Mouse (Mus musculus) stomach, postnatal 0 days (tissue): ENCODE data around the gene Srr. TPM values are rescaled to one million over a fixed set of nuclear protein-coding genes. Genes with fewer than 3 reads are reported as not detected.

Experiments
- ATAC-seq: fragments of 200-750 bp; cut with Nextera tagmentation; 2 replicates; pipeline ENCODE4 v1.8.0; 2017; ENCODE audit not compliant: low FRiP score, low TSS enrichment
- DNase-seq: peaks from one replicate; pipeline ENCODE4 v3.0.0-alpha.2; 2016; ENCODE audit warnings: low spot score
- H3K27ac ChIP-seq: fragments of 300-500 bp; sonication (generic); replicated peaks from 2 replicates; pipeline ENCODE4 v1.5.1; 2014; ENCODE audit warnings: mild to moderate bottlenecking, control low read depth
- H3K27me3 ChIP-seq: fragments of 300-500 bp; sonication (generic); 2 replicates; pipeline ENCODE4 v1.6.1; 2014; ENCODE audit warnings: low read length; ENCODE audit not compliant: control insufficient read depth, insufficient read depth
- H3K36me3 ChIP-seq: fragments of 300-500 bp; sonication (generic); 2 replicates; pipeline ENCODE4 v1.6.1; 2014; ENCODE audit warnings: low read length, mixed read lengths; ENCODE audit not compliant: control insufficient read depth, insufficient read depth
- H3K4me1 ChIP-seq: fragments of 300-500 bp; sonication (generic); replicated peaks from 2 replicates; pipeline ENCODE4 v1.6.1; 2014; ENCODE audit warnings: antibody characterized with exemption; ENCODE audit not compliant: control insufficient read depth, insufficient read depth
- H3K4me2 ChIP-seq: fragments of 300-500 bp; sonication (generic); replicated peaks from 2 replicates; pipeline ENCODE4 v1.6.1; 2014; ENCODE audit warnings: low read depth, mild to moderate bottlenecking, control low read depth, moderate library complexity
- H3K4me3 ChIP-seq: fragments of 300-500 bp; sonication (generic); 2 replicates; pipeline ENCODE4 v1.5.1; 2014; ENCODE audit warnings: low read depth, low read length, control low read depth
- H3K9ac ChIP-seq: fragments of 300-500 bp; sonication (generic); 2 replicates; pipeline ENCODE4 v1.6.1; 2014; ENCODE audit warnings: mild to moderate bottlenecking, low read length, control low read depth, mixed read lengths
- H3K9me3 ChIP-seq: fragments of 300-500 bp; sonication (generic); 2 replicates; pipeline ENCODE4 v1.6.1; 2016; ENCODE audit warnings: low read length; ENCODE audit not compliant: control insufficient read depth
- CTCF ChIP-seq: IDR thresholded peaks from 2 replicates; pipeline ENCODE4 v1.5.1; 2016; ENCODE audit warnings: antibody characterized with exemption, low read depth, mild to moderate bottlenecking, moderate library complexity
- EP300 ChIP-seq: optimal IDR thresholded peaks from 2 replicates; pipeline ENCODE3; 2016; ENCODE audit warnings: antibody characterized with exemption
- WGBS: fragments of 180-500 bp; shearing (Covaris S2); extraction: QIAGEN DNeasy Blood & Tissue Kit; methylation state at CpG from one replicate; pipeline ENCODE4 v1.1.7; 2014; 5-methylcytosine and 5-hydroxymethylcytosine counted together
- polyA plus RNA-seq: library from polyadenylated mRNA; unstranded; fragments of >200 nt; fragmentation: Nextera tagmentation; extraction: Ambion mirVana; gene quantifications from 2 replicates; pipeline ENCODE4 v1.2.1, GENCODE M21; 2015

Gene Srr
- polyA plus RNA-seq, 1 experiment from 2014 or later, result 8.0 TPM

DNA sequence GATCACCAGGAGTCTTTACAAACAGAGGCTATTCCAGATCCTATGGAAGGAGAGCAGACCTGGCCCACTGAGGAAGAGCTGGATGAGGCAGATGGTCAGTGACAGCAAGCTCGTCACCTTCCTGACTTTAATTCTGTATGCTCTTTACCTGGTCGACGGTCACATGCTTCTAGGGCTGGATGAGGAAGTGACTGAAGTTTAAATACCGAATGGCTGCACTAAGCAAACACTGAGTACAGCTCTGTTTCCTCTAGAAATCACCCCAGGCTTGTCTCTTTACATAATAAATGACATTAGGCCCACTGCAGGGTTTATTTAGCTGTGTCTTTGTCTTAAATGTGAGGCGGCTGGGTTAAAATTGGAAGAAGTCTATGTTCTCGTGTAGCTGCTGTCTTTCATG lies 24.2 kb downstream of the Srr start:
- ATAC-seq, result peak; percentile 71
- no peak overlapping the region; the same call in 1 of the 2 replicates for H3K4me2 ChIP-seq
- no peak overlapping the region for H3K9ac ChIP-seq

DNA sequence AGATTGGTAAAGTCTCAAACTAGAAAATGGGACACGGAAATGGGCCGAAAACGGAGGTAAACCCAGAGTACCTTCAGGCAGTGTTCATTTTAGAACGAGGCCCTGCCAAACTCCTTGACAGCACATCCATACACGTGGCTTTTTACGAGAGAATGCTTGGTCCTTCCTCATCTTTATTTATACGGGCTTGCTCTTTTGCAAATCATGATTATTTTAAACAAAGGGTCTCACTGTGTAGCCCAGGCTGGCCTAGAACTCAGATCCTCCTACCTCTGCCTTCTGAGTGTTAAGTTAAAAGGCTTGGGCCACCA lies 27.3 kb downstream of the Srr start:
- ATAC-seq, result no peak
- peak overlapping the region; percentile 75 for H3K27ac ChIP-seq

More for the DNA sequence above, 24.2 kb downstream of the Srr start:
- DNase-seq, result peak; percentile 40
- H3K9me3 ChIP-seq, result no peaks in the 10 kb centered on the region
- H3K36me3 ChIP-seq, result peaks cover 18% of the 10 kb centered on the region
- H3K27me3 ChIP-seq, result no peaks in the 10 kb centered on the region
- H3K4me3 ChIP-seq, result no peak overlapping the region
- 47% methylated on average over 6 of the region's 6 CpGs for WGBS
- peak overlapping the region; percentile 77 for H3K27ac ChIP-seq
- no peak for TF ChIP-seq CTCF
- no peak for TF ChIP-seq EP300
- no peaks in the 10 kb centered on the region for H3K4me1 ChIP-seq

DNA sequence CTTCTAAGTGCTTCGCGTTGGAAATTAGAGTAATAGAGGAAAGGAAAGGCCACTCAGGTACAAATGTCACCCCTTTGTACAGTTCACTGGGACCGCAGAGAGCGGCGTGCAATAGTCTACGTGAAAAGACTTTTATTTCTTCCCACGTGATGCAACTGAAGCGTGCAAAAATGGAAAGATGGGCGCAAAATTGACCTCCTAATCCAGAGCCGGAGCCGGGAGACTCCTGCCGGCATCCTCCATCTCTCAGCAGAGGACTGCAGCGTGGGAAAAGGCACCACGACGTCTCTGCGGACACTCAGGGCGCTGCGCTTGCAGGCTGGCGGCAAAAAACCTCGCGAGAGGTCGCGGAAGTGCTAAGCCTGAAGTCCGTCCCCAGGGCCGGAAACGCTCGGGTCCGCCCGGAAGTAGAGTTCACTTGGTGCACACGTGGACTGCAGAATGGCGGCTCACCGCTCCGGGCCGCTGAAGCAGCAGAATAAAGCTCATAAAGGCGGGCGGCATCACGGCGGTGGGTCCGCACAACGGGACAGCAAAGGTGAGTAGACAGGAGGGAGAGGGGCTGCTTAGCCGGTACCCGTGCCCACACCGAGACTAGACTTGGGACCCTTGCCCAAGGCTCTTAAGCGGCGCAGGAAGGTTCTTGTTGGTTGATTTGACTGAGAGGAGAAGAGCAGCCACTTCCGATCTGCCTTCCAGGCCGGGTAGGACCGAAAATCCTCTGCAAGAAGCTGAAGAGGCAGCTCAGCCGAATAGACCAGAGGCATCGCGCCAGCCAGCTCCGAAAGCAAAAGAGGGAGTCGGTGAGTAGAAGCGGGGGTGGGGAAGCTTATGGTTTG lies 27.9 kb downstream of the Srr start, which contains the start of gene Tsr1:
Gene Tsr1 (plus strand): TSS at position 394 of the 839 bp plus-strand sequence.
- Histone ChIP-seq H3K27ac (peak within 1 kb of the TSS; percentile 89), H3K9me3 (no peaks in the 10 kb centered on the region), H3K9ac (peak within 1 kb of the TSS; percentile 81), H3K27me3 (no peaks in the 10 kb centered on the region), H3K4me3 (peak within 1 kb of the TSS; percentile 83), H3K4me2 (peak within 1 kb of the TSS; percentile 97), H3K36me3 (peaks cover 8% of the 10 kb centered on the region), H3K4me1 (no peaks in the 10 kb centered on the region; the same call in 1 of the 2 replicates)
- TF ChIP-seq CTCF (peak; percentile 23; the same call in 1 of the 2 replicates), EP300 (no peak)
- ATAC-seq, result peak; percentile 85
- peak; percentile 93 for DNase-seq
- under 1% methylated on average over 54 of the region's 54 CpGs for WGBS

More for the DNA sequence above, 27.3 kb downstream of the Srr start:
- 2% methylated on average over 7 of the region's 7 CpGs for WGBS
- Histone ChIP-seq H3K4me3 (peak overlapping the region; percentile 83), H3K27me3 (no peaks in the 10 kb centered on the region), H3K4me1 (no peaks in the 10 kb centered on the region; the same call in 1 of the 2 replicates), H3K4me2 (peak overlapping the region; percentile 97), H3K9ac (peak overlapping the region; percentile 81), H3K9me3 (no peaks in the 10 kb centered on the region), H3K36me3 (peaks cover 8% of the 10 kb centered on the region)
- TF ChIP-seq CTCF, result no peak
- no peak for TF ChIP-seq EP300
- DNase-seq, result no peak

DNA sequence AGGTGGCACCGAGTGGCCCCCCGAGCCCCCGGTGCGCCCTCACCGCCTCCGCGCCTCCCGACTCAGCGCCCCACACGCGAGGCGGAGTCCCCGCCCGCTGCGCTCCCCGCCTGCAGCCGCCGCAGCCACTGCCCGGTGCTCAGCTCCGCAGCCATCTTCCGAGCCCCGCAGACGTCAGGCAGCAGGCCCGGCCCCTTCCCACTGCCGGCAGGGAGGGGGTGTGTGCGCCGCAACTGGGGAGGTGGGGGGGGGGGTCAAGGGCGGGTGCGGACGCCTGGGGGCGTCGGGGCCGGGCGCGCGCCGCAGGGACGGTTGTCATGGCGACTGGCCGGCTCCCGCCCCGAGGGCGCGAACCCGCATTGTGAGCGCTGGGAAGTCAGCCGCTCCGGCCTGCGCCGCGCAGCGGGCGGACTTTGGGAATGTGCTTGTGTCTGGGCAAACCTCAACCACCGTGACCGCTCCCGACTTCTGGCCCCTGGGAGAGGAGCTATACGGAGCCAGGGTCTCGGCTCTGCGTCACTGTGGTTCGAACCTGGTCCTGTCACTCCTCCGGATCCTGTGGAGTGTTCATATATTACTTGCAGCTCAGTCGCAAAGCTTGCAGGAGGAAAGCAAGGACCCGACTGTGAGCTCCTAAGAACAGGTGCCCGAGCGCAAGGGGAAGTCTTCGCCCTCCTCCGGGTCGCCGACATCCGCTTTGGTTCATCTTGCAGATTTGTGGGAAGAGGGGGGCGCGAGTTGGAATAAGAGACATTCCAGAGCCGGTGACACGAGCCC lies 28.7 kb downstream of the Srr start, which contains the start of gene Sgsm2:
Gene Sgsm2 (minus strand): TSS at position 160 of the 777 bp plus-strand sequence.
- 0% methylated on average over 60 of the region's 74 CpGs for WGBS

DNA sequence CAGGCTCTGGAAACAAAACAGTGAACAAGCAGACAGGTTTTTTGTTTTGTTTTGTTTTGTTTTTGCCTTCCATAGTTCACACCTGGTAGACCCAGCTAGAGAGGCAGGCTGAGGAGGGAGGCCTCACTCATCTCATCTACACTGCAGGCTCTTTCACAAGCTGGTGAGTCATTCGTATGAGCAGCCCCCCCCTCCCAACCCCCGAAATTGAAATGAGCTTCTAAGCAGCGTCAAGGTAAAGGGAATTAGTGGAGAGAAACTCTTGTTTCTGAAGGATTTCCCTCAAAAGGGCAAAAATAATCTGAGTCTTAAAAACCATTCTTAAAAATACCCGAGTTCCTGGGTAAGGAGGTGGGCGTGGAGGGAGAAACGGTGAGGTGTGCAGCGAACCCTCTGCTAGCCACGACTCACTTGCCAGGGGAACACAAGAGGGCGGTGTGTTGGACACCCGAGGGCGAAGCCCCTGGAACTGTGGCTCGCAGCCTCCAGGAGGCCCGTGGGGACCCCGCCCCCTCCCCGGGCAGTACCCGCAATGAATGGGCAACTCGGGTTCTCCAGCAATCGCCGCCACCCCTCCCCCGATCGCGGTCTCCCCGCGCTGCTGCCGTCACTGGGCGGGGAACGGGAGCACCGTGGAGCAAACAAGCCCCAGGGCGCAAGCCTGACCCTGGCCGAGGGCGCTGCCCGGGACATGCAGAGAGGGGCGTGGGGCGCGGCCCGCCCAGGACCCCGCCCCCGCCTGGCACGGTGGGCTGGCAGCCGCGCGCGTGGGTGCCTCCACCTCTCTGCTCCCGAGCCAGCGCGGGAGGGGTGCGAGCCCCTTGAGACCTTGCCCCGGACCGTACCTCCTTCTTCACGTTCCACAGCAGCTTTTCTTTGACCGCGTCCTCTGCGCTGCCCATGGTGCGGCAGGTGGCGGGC lies 29.5 kb downstream of the Srr start:
- Histone ChIP-seq H3K4me3 (peak overlapping the region; percentile 83), H3K4me1 (no peaks in the 10 kb centered on the region; the same call in 1 of the 2 replicates), H3K9ac (peak overlapping the region; percentile 69), H3K9me3 (no peaks in the 10 kb centered on the region), H3K4me2 (peak overlapping the region; percentile 97), H3K27ac (peak overlapping the region; percentile 89), H3K27me3 (no peaks in the 10 kb centered on the region), H3K36me3 (peaks cover 2% of the 10 kb centered on the region)
- ATAC-seq (peak; percentile 72), DNase-seq (peak; percentile 85)
- 2% methylated on average over 47 of the region's 55 CpGs for WGBS
- peak; percentile 58 for TF ChIP-seq CTCF
- TF ChIP-seq EP300, result no peak

More for the DNA sequence above, 28.7 kb downstream of the Srr start, which contains the start of gene Sgsm2:
- Histone ChIP-seq H3K27ac (peak within 1 kb of the TSS; percentile 89), H3K4me3 (peak within 1 kb of the TSS; percentile 83), H3K9ac (peak within 1 kb of the TSS; percentile 69), H3K9me3 (no peaks in the 10 kb centered on the region), H3K27me3 (no peaks in the 10 kb centered on the region), H3K4me1 (no peaks in the 10 kb centered on the region; the same call in 1 of the 2 replicates), H3K36me3 (peaks cover 7% of the 10 kb centered on the region), H3K4me2 (peak within 1 kb of the TSS; percentile 97)
- TF ChIP-seq EP300 (no peak), CTCF (no peak)
- ATAC-seq, result peak; percentile 53
- DNase-seq, result peak; percentile 80
